ENCODE assay signal across 8 mouse cellular contexts in genomic region chr11:63914388-63914787, GRCm38 (mm10). TPM values are rescaled to one million over a fixed set of nuclear protein-coding genes. Genes with fewer than 3 reads are reported as not detected.
DNase-seq lines count a peak whose midpoint lies in the region; ATAC-seq and TF ChIP-seq lines count a peak whose summit lies in the region.

No protein-coding gene starts in this region.

- H3K9me3 ChIP-seq in ES-Bruce4 (replicated peaks; ENCODE audit: control insufficient read depth, insufficient read depth, low read length, poor library complexity, severe bottlenecking): no peaks in the 10 kb centered on the region
- no peaks in the 10 kb centered on the region for H3K9me3 ChIP-seq in forebrain, embryonic 16.5 days (ENCODE audit: control insufficient read depth, low read length)
- no peaks in the 10 kb centered on the region for H3K9me3 ChIP-seq in lung, embryonic 16.5 days (ENCODE audit: control insufficient read depth, low read length)

- H3K4me2 ChIP-seq in forebrain, embryonic 16.5 days (ENCODE audit: low read length): peak overlapping the region; percentile 61
- peak overlapping the region; percentile 76 for H3K4me2 ChIP-seq in lung, embryonic 16.5 days (ENCODE audit: low read depth, low read length)

- TF ChIP-seq EP300 in ES-Bruce4 (IDR thresholded peaks at IDR 0.05; ENCODE audit: insufficient read depth, low read depth, low read length): no peak

- TF ChIP-seq POLR2A in ES-Bruce4 (IDR thresholded peaks at IDR 0.05; ENCODE audit: insufficient read depth, low read length): no peak

- peaks cover 5% of the 10 kb centered on the region for H3K27me3 ChIP-seq in ES-Bruce4 (ENCODE audit: control insufficient read depth, insufficient read depth, low read length, poor library complexity, severe bottlenecking)
- peaks cover 40% of the 10 kb centered on the region for H3K27me3 ChIP-seq in forebrain, embryonic 16.5 days (replicated peaks; ENCODE audit: control insufficient read depth, insufficient read depth, low read length)
- H3K27me3 ChIP-seq in lung, embryonic 16.5 days (ENCODE audit: control insufficient read depth, insufficient read depth, low read depth, low read length): peaks cover 49% of the 10 kb centered on the region

- peak overlapping the region; percentile 35 for H3K4me3 ChIP-seq in ES-Bruce4 (ENCODE audit: low read depth, low read length)
- H3K4me3 ChIP-seq in forebrain, embryonic 16.5 days (replicated peaks; ENCODE audit: low read length): peak overlapping the region; percentile 41
- peak overlapping the region; percentile 40 for H3K4me3 ChIP-seq in lung, embryonic 16.5 days (ENCODE audit: low read length)

- no peak overlapping the region for H3K27ac ChIP-seq in ES-Bruce4 (ENCODE audit: insufficient read depth, low read length)
- no peak overlapping the region for H3K27ac ChIP-seq in forebrain, embryonic 16.5 days (ENCODE audit: low read length)
- no peak overlapping the region for H3K27ac ChIP-seq in lung, embryonic 16.5 days (ENCODE audit: low read length)

- ATAC-seq in forebrain, embryonic 16.5 days: peak; percentile 97
- peak; percentile 95 for ATAC-seq in lung, embryonic 16.5 days (ENCODE audit: low read depth)
- peak; percentile 69 for ATAC-seq in neutrophil, adult 5-6 weeks (ENCODE audit: extremely low read depth, insufficient number of reproducible peaks, low FRiP score, poor library complexity, severe bottlenecking)

- 1% methylated on average over 20 of the region's 20 CpGs for WGBS in forebrain, embryonic 16.5 days
- 4% methylated on average over 20 of the region's 20 CpGs for WGBS in lung, embryonic 16.5 days

- H3K4me1 ChIP-seq in ES-Bruce4 (ENCODE audit: control insufficient read depth, insufficient read depth, low read length): peaks cover 2% of the 10 kb centered on the region
- peaks cover 14% of the 10 kb centered on the region for H3K4me1 ChIP-seq in forebrain, embryonic 16.5 days (replicated peaks; ENCODE audit: control insufficient read depth, insufficient read depth, low read length)
- H3K4me1 ChIP-seq in lung, embryonic 16.5 days (replicated peaks; ENCODE audit: control insufficient read depth, insufficient read depth, low read length): peaks cover 13% of the 10 kb centered on the region

- TF ChIP-seq CTCF in ES-Bruce4 (IDR thresholded peaks at IDR 0.05; ENCODE audit: low read depth, low read length): no peak

- H3K36me3 ChIP-seq in ES-Bruce4 (ENCODE audit: control insufficient read depth, insufficient read depth, low read length, poor library complexity, severe bottlenecking): no peaks in the 10 kb centered on the region
- H3K36me3 ChIP-seq in forebrain, embryonic 16.5 days (ENCODE audit: control insufficient read depth, insufficient read depth): no peaks in the 10 kb centered on the region
- H3K36me3 ChIP-seq in lung, embryonic 16.5 days (ENCODE audit: control insufficient read depth, insufficient read depth, low read length): no peaks in the 10 kb centered on the region

- intact Hi-C loops in heart, postnatal 14 days (cut with DNase I): loop anchor here (5.0 kb wide), 1 partner anchor 507 kb away; no protein-coding TSS in a partner anchor

- peak overlapping the region; percentile 41; the same call in 1 of the 2 replicates for H3K9ac ChIP-seq in ES-Bruce4 (ENCODE audit: low read depth, poor library complexity, severe bottlenecking)
- no peak overlapping the region for H3K9ac ChIP-seq in forebrain, embryonic 16.5 days (replicated peaks; ENCODE audit: low read depth, low read length)
- H3K9ac ChIP-seq in lung, embryonic 16.5 days (ENCODE audit: low read length): peak overlapping the region; percentile 51; the same call in 1 of the 2 replicates

- peak; percentile 16 for DNase-seq in cerebellum, adult 11-12 months
- DNase-seq in heart, postnatal 14 days: peak; percentile 66 to 70
- peak; percentile 91 for DNase-seq in kidney, postnatal 36 days
- DNase-seq in thymus, postnatal 14 days: peak; percentile 75

RNA-seq across cellular contexts. Expression of gene Hs3st3b1, which starts 7.7 kb away (rescaled TPM):
- 8.4 and 9.6 TPM in 2 replicates for polyA plus RNA-seq in ES-Bruce4 (2011; ENCODE audit: insufficient read depth, insufficient read length, low read depth, missing spikeins)
- 3.9 and 4.5 TPM in 2 replicates for polyA plus RNA-seq in forebrain, embryonic 16.5 days (2015; fragmentation: Nextera tagmentation; extraction: Ambion mirVana)
- 1 to 10 TPM; 1.3 TPM for total RNA-seq in heart, postnatal 14 days (2021)
- polyA plus RNA-seq in lung, embryonic 16.5 days (2015; fragmentation: Nextera tagmentation; extraction: Ambion mirVana): 0.78 and 1.1 TPM in 2 replicates
- 4.0 and 4.2 TPM in 2 replicates for total RNA-seq in neutrophil, adult 5-6 weeks (2017)

Comparison
In these comparisons a context has a peak if more than half of its experiments do, and no peak if none do; other contexts are left out.
1. DNase-seq: peak in every context shown above with its lines; median percentile 91 in kidney, postnatal 36 days; 75 in thymus, postnatal 14 days; 68 in heart, postnatal 14 days; 16 in cerebellum, adult 11-12 months.